Mouse (Mus musculus): ENCODE measurements around the gene Ucp1. TPM values are rescaled to one million over a fixed set of nuclear protein-coding genes. Genes with fewer than 3 reads are reported as not detected.

Ucp1 gene
- polyA plus RNA-seq, 1 experiment from 2014 or later: not detected

DNA sequence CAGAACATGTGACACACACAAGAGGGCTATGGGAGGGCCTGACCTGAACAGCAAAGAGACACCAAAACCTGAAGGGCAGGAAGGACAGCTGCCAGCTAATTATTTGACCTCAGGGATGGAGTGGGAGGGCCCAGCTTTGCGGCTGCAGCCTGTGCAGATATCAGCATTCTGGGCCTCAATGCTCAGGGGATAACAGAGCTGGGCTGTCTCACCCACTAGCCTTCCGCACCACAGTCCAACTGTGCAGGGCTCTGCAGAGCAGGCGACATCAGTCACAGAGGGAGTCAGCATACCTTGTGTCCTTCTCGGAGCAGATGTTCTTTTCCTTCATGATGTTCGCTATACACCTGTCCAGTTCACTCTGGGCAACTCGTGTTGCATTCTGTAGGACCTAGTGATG, 32.2 kb downstream of the Ucp1 start:
- no peaks in the 10 kb centered on the region for H3K4me1 ChIP-seq (ENCODE audit: insufficient read depth)
- TF ChIP-seq EP300 (IDR thresholded peaks at IDR 0.05; ENCODE audit: low read depth) (no peak), CTCF (IDR thresholded peaks at IDR 0.05; ENCODE audit: low read depth) (no peak)
- no peaks in the 10 kb centered on the region for H3K27me3 ChIP-seq (ENCODE audit: insufficient read depth, low read length)
- no peak overlapping the region for H3K27ac ChIP-seq (ENCODE audit: low read depth)
- no peak overlapping the region for H3K4me3 ChIP-seq (ENCODE audit: low read depth, low read length)
- H3K9me3 ChIP-seq (ENCODE audit: low read length): no peaks in the 10 kb centered on the region
- no peak overlapping the region for H3K4me2 ChIP-seq (ENCODE audit: low read depth, low read length)
- DNase-seq: no peak
- 85% methylated on average over 6 of the region's 6 CpGs for WGBS (ENCODE audit: insufficient replicate concordance)
- peaks cover 36% of the 10 kb centered on the region for H3K36me3 ChIP-seq (replicated peaks; ENCODE audit: insufficient read depth, low read length)
- H3K9ac ChIP-seq (replicated peaks): no peak overlapping the region
- no peak for ATAC-seq

DNA sequence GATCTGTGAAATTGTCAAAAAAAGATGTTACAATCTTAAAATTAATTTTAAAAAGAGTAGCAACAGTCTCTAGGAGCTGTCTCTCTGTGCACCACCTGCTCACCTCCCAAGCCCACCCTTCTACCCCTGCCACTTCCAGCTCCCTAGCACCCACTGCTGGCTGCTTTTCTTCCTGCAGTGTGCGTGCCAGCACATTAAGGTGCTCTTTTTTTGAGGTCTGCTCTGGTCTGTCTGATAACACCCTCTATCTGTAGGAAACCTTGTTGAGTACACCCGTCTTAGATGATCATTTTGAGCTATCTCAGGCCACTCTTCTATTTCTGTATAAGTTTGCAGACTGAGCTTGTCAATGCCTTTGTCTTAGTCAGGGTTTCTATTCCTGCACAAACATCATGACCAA, 32.9 kb downstream of the Ucp1 start:
- peaks cover 36% of the 10 kb centered on the region for H3K36me3 ChIP-seq (replicated peaks; ENCODE audit: insufficient read depth, low read length)
- no peaks in the 10 kb centered on the region for H3K9me3 ChIP-seq (ENCODE audit: low read length)
- no peak overlapping the region for H3K4me3 ChIP-seq (ENCODE audit: low read depth, low read length)
- 58% methylated on average over 2 of the region's 2 CpGs for WGBS (ENCODE audit: insufficient replicate concordance)
- DNase-seq (no peak), ATAC-seq (no peak)
- no peak overlapping the region for H3K9ac ChIP-seq (replicated peaks)
- H3K27ac ChIP-seq (ENCODE audit: low read depth): no peak overlapping the region
- no peaks in the 10 kb centered on the region for H3K4me1 ChIP-seq (ENCODE audit: insufficient read depth)
- H3K27me3 ChIP-seq (ENCODE audit: insufficient read depth, low read length): no peaks in the 10 kb centered on the region
- H3K4me2 ChIP-seq (ENCODE audit: low read depth, low read length): no peak overlapping the region
- no peak for TF ChIP-seq EP300 (IDR thresholded peaks at IDR 0.05; ENCODE audit: low read depth)
- TF ChIP-seq CTCF (IDR thresholded peaks at IDR 0.05; ENCODE audit: low read depth): peak; percentile 48

DNA sequence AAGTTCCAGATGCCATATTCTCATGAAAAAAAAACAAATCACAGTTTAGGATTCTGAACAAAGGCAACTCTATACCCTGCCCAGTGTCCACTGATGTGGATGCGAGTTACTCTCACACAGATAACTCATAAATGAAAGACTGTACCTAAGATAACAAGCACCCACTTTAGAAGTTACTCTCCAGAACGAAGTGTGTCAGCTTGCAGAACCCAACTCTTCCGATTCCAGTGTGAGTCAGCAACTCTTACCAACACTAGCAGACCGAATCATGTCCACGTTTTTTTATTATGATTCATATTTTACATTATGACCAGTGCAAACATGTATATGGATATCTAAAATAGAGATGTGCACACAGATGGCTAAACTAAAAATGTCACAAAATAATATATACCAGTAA, 37.7 kb downstream of the Ucp1 start:
- 87% methylated on average over 5 of the region's 5 CpGs for WGBS (ENCODE audit: insufficient replicate concordance)
- peaks cover 13% of the 10 kb centered on the region for H3K36me3 ChIP-seq (replicated peaks; ENCODE audit: insufficient read depth, low read length)
- no peak overlapping the region for H3K9ac ChIP-seq (replicated peaks)
- no peak overlapping the region for H3K4me3 ChIP-seq (ENCODE audit: low read depth, low read length)
- H3K4me1 ChIP-seq (ENCODE audit: insufficient read depth): peaks cover 3% of the 10 kb centered on the region; the same call in 1 of the 2 replicates
- H3K27me3 ChIP-seq (ENCODE audit: insufficient read depth, low read length): no peaks in the 10 kb centered on the region
- TF ChIP-seq CTCF (IDR thresholded peaks at IDR 0.05; ENCODE audit: low read depth) (no peak), EP300 (IDR thresholded peaks at IDR 0.05; ENCODE audit: low read depth) (no peak)
- ATAC-seq (no peak), DNase-seq (no peak)
- H3K27ac ChIP-seq (ENCODE audit: low read depth): no peak overlapping the region
- H3K4me2 ChIP-seq (ENCODE audit: low read depth, low read length): no peak overlapping the region
- no peaks in the 10 kb centered on the region for H3K9me3 ChIP-seq (ENCODE audit: low read length)

DNA sequence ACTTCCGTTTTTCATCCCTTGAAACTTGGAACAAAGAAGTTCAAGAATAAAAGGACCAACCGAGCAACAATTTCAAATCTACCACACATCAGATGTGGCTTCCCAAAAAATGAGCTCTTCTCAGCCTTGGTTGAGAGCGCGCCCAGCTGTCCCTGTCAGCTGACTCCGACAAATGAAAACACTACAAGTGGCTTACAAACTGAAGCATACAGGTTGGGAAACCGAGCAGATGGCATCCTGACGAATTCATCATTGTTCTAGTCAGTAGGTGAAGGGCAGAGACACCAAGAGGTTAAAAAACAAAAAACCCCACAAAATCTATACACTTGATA, 41.4 kb downstream of the Ucp1 start:
- DNase-seq: peak; percentile 20
- peaks cover 13% of the 10 kb centered on the region for H3K36me3 ChIP-seq (replicated peaks; ENCODE audit: insufficient read depth, low read length)
- no peaks in the 10 kb centered on the region for H3K9me3 ChIP-seq (ENCODE audit: low read length)
- H3K4me1 ChIP-seq (ENCODE audit: insufficient read depth): peaks cover 6% of the 10 kb centered on the region; the same call in 1 of the 2 replicates
- TF ChIP-seq EP300 (IDR thresholded peaks at IDR 0.05; ENCODE audit: low read depth) (no peak), CTCF (IDR thresholded peaks at IDR 0.05; ENCODE audit: low read depth) (no peak)
- WGBS (ENCODE audit: insufficient replicate concordance): 9% methylated on average over 7 of the region's 7 CpGs
- peak overlapping the region; percentile 80; the same call in 1 of the 2 replicates for H3K27ac ChIP-seq (ENCODE audit: low read depth)
- peak overlapping the region; percentile 97 for H3K4me3 ChIP-seq (ENCODE audit: low read depth, low read length)
- peak overlapping the region; percentile 86 for H3K9ac ChIP-seq (replicated peaks)
- H3K4me2 ChIP-seq (ENCODE audit: low read depth, low read length): peak overlapping the region; percentile 96
- no peak for ATAC-seq
- H3K27me3 ChIP-seq (ENCODE audit: insufficient read depth, low read length): no peaks in the 10 kb centered on the region

DNA sequence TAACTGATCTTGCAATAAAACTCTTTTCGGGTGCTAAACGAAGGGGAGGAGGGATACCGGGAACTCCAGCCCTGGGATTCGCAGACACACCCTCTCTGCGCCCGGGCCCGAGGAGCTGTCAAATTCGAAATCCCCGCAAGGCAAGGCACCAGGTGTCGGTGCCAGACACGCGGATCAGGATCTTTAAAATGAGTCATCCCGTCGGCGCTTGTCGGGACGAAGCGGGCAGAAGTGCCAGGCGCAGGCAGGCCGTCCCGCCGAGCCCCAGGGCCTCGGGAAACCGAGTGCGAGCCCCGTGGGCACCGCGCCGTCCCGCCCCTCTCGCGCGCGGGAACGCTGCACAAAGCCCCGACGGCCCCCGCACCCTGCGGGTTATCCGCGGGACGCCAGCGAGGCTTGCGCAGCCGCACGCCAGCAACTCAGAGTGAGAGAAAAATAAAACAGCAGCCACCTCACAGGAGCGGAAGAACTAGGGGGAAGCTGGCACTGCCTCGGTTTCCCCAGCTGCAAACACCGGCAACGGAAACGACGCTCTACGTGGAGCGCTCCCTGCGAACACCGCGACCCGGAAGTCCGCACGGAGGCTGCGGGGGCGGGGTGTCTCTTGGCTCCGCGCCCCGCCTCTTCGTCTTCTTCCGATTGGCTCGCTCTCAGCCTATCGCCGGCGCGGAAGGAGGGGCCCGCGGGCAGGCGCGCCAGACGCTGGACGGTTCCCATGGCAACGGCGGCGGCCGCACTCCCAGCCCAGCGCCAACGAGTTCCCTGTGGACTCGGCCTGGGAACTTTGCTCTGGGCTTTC, 41.9 kb downstream of the Ucp1 start, which contains the start of gene Elmod2:
Gene Elmod2, minus strand, starts transcription at position 588 of the 799 bp plus-strand sequence.
- Histone ChIP-seq H3K27me3 (ENCODE audit: insufficient read depth, low read length) (no peaks in the 10 kb centered on the region), H3K36me3 (replicated peaks; ENCODE audit: insufficient read depth, low read length) (peaks cover 9% of the 10 kb centered on the region), H3K9me3 (ENCODE audit: low read length) (no peaks in the 10 kb centered on the region), H3K4me3 (ENCODE audit: low read depth, low read length) (peak within 1 kb of the TSS; percentile 97), H3K27ac (ENCODE audit: low read depth) (peak within 1 kb of the TSS; percentile 80), H3K9ac (replicated peaks) (peak within 1 kb of the TSS; percentile 86), H3K4me2 (ENCODE audit: low read depth, low read length) (peak within 1 kb of the TSS; percentile 96), H3K4me1 (ENCODE audit: insufficient read depth) (peaks cover 6% of the 10 kb centered on the region; the same call in 1 of the 2 replicates)
- peak; percentile 98 for DNase-seq
- WGBS (ENCODE audit: insufficient replicate concordance): 2% methylated on average over 74 of the region's 85 CpGs
- TF ChIP-seq EP300 (IDR thresholded peaks at IDR 0.05; ENCODE audit: low read depth) (no peak), CTCF (IDR thresholded peaks at IDR 0.05; ENCODE audit: low read depth) (no peak)
- ATAC-seq: peak; percentile 99

DNA sequence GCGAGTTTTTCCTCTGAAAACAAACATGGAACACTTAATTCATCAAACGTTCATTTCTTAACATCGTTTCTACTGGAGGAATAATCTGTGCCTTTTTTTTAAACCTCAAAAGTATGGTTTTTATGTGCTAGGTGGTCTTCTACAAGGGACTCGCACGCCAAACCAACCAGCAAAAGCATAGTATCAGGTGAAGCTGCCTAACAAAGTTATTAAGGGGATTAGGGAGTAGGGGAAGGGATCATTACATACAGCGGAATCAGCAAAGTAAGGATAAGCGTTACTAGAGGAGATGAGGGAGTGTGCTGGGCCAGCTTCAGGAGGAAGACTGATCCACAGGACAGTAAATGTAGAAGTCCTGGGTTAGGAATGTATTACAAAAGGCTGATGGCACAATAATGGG, 42.7 kb downstream of the Ucp1 start:
- DNase-seq (no peak), ATAC-seq (no peak)
- WGBS (ENCODE audit: insufficient replicate concordance): 19% methylated on average over 7 of the region's 7 CpGs
- no peaks in the 10 kb centered on the region for H3K9me3 ChIP-seq (ENCODE audit: low read length)
- H3K4me3 ChIP-seq (ENCODE audit: low read depth, low read length): peak overlapping the region; percentile 97
- H3K27ac ChIP-seq (ENCODE audit: low read depth): peak overlapping the region; percentile 41; the same call in 1 of the 2 replicates
- H3K9ac ChIP-seq (replicated peaks): no peak overlapping the region; the same call in 1 of the 2 replicates
- H3K4me2 ChIP-seq (ENCODE audit: low read depth, low read length): peak overlapping the region; percentile 96
- H3K4me1 ChIP-seq (ENCODE audit: insufficient read depth): peaks cover 6% of the 10 kb centered on the region; the same call in 1 of the 2 replicates
- no peaks in the 10 kb centered on the region for H3K27me3 ChIP-seq (ENCODE audit: insufficient read depth, low read length)
- peaks cover 5% of the 10 kb centered on the region for H3K36me3 ChIP-seq (replicated peaks; ENCODE audit: insufficient read depth, low read length)
- TF ChIP-seq EP300 (IDR thresholded peaks at IDR 0.05; ENCODE audit: low read depth) (no peak), CTCF (IDR thresholded peaks at IDR 0.05; ENCODE audit: low read depth) (no peak)
